Mouse (Mus musculus) C2C12 (cell line): ENCODE data around the gene Gbe1. TPM values are rescaled to one million over a fixed set of nuclear protein-coding genes. Genes with fewer than 3 reads are reported as not detected.

Experiments
- H3K27me3 ChIP-seq: one replicate; pipeline ENCODE4 v1.6.1; 2011; ENCODE audit not compliant: control insufficient read depth, insufficient read depth, insufficient read length
- H3K36me3 ChIP-seq: one replicate; pipeline ENCODE4 v1.6.1; 2011; ENCODE audit not compliant: control insufficient read depth, insufficient read depth
- H3K4me3 ChIP-seq: one replicate; pipeline ENCODE4 v1.5.1; 2011; ENCODE audit warnings: mild to moderate bottlenecking, control low read depth; ENCODE audit not compliant: poor library complexity, insufficient read depth, severe bottlenecking
- H3K79me2 ChIP-seq: one replicate; pipeline ENCODE4 v1.6.1; 2011; ENCODE audit not compliant: control insufficient read depth, insufficient read depth
- H3K79me3 ChIP-seq: one replicate; pipeline ENCODE4 v1.6.1; 2011; ENCODE audit warnings: low read depth, control low read depth
- H3ac ChIP-seq: one replicate; pipeline ENCODE3; 2011; ENCODE audit warnings: low read depth; ENCODE audit not compliant: control insufficient read depth, insufficient read length
- CEBPB ChIP-seq: IDR thresholded peaks from one replicate; pipeline ENCODE4 v1.6.1; 2011; ENCODE audit warnings: low read depth, mild to moderate bottlenecking, control low read depth, moderate library complexity
- CTCF ChIP-seq: IDR thresholded peaks from one replicate; pipeline ENCODE4 v1.5.1; 2011; ENCODE audit not compliant: control insufficient read depth, insufficient read depth, insufficient read length
- FOSL1 ChIP-seq: IDR thresholded peaks from one replicate; pipeline ENCODE4 v1.8.0; 2011; ENCODE audit warnings: mild to moderate bottlenecking, low read length; ENCODE audit not compliant: poor library complexity, insufficient read depth, severe bottlenecking
- MAX ChIP-seq: IDR thresholded peaks from one replicate; pipeline ENCODE4 v1.6.1; 2011; ENCODE audit warnings: mild to moderate bottlenecking, control low read depth
- MYOD1 ChIP-seq: IDR thresholded peaks from one replicate; pipeline ENCODE4 v1.6.1; 2011; ENCODE audit warnings: low read depth; ENCODE audit not compliant: control insufficient read depth, insufficient read length
- MYOG ChIP-seq: IDR thresholded peaks from one replicate; pipeline ENCODE4 v1.6.1; 2011; ENCODE audit not compliant: control insufficient read depth, insufficient read length; ENCODE audit errors: extremely low read depth
- USF1 ChIP-seq: IDR thresholded peaks from one replicate; pipeline ENCODE4 v1.6.1; 2011; ENCODE audit warnings: low read depth, mild to moderate bottlenecking, control low read depth, moderate library complexity
- polyA plus RNA-seq: library from polyadenylated mRNA; unstranded; fragments of >200 nt; fragmentation: generic; extraction: Trizol; gene quantifications from one replicate; pipeline ENCODE4 v1.2.1, GENCODE M21; 2012; ENCODE audit warnings: missing spikeins

The Gbe1 gene
- polyA plus RNA-seq, 1 experiment: 5.5 TPM

DNA sequence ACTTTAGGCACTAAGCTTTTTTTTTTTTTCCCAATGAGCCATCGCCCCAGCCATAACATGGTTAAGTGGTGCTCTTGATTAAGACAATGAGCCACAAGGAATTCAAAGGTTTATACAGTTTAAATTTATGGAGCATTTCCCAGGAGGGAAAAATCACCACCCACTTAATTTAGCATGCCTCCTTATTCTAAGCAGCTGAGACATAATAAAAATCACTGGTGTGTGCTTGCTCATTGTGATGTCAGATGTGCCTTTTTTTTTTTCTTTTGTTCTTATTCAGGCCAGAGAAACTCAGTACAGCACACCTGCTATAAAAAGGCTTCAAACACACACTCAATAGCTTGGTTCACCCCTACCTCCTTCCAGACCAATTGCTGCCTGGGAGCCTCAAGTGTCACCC is 303.9 kb downstream of the Gbe1 start:
- H3K27me3 ChIP-seq: no peaks in the 10 kb centered on the region
- H3K79me3 ChIP-seq: no peaks in the 10 kb centered on the region
- H3K4me3 ChIP-seq: no peak overlapping the region
- no peak overlapping the region for H3ac ChIP-seq
- H3K79me2 ChIP-seq: no peaks in the 10 kb centered on the region
- no peak for TF ChIP-seq CEBPB
- TF ChIP-seq FOSL1: no peak
- no peak for TF ChIP-seq MYOD1
- no peak for TF ChIP-seq MAX
- no peak for TF ChIP-seq MYOG
- TF ChIP-seq CTCF: no peak
- TF ChIP-seq USF1: no peak
- H3K36me3 ChIP-seq: no peaks in the 10 kb centered on the region

DNA sequence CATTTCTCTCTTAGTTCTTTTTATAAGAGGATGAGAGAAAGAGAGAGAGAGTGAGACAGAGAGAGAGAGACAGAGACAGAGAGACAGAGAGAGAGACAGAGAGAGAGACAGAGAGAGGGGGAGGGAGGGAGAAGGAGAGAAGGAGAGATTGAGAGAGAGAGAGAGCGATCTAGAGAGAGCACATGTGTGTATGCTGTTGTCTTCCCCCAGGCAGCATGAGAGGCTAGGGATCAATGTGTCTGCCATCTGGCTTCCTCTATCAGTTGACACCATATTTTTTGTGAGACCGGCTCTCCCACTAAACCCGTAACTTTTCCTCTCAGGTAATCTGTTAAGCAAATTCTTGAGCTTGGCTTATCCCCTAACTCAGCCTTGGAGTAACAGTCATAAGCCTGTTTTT is 304.4 kb downstream of the Gbe1 start:
- Histone ChIP-seq H3K4me3 (no peak overlapping the region), H3K36me3 (no peaks in the 10 kb centered on the region), H3ac (no peak overlapping the region), H3K79me2 (no peaks in the 10 kb centered on the region), H3K27me3 (no peaks in the 10 kb centered on the region), H3K79me3 (no peaks in the 10 kb centered on the region)
- no peak for TF ChIP-seq MYOG
- TF ChIP-seq CTCF: no peak
- no peak for TF ChIP-seq CEBPB
- TF ChIP-seq MYOD1: no peak
- no peak for TF ChIP-seq USF1
